Mouse (Mus musculus): Measurements from ENCODE around the gene Slc16a12. TPM values are rescaled to one million over a fixed set of nuclear protein-coding genes. Genes with fewer than 3 reads are reported as not detected.

The Slc16a12 gene
- 0.01 TPM for polyA plus RNA-seq (2012; fragmentation: generic; extraction: Trizol)
- long read RNA-seq, experiment 1, result 0 reads
- long read RNA-seq, experiment 2, result 0 reads

GRCm38 (mm10) chr19:34746688-34747504 lies at the start of gene Slc16a12:
TSS of gene Slc16a12 (minus strand) at chr19:34747289.
- Histone ChIP-seq H3K4me3 (ENCODE audit: insufficient read depth, poor library complexity, severe bottlenecking) (no peak within 1 kb of the TSS), H3ac (ENCODE audit: control insufficient read depth, insufficient read length, low read depth) (no peak within 1 kb of the TSS), H3K27me3 (ENCODE audit: control insufficient read depth, insufficient read depth, insufficient read length) (peaks cover 8% of the 10 kb centered on the region), H3K36me3 (ENCODE audit: control insufficient read depth, insufficient read depth) (no peaks in the 10 kb centered on the region), H3K79me3 (ENCODE audit: low read depth) (no peaks in the 10 kb centered on the region), H3K79me2 (ENCODE audit: control insufficient read depth, insufficient read depth) (no peaks in the 10 kb centered on the region)
- no peak for TF ChIP-seq MYOD1 (IDR thresholded peaks at IDR 0.05; ENCODE audit: control insufficient read depth, insufficient read length, low read depth)
- TF ChIP-seq MYOG (IDR thresholded peaks at IDR 0.05; ENCODE audit: control insufficient read depth, extremely low read depth, insufficient read length), result no peak

DNA sequence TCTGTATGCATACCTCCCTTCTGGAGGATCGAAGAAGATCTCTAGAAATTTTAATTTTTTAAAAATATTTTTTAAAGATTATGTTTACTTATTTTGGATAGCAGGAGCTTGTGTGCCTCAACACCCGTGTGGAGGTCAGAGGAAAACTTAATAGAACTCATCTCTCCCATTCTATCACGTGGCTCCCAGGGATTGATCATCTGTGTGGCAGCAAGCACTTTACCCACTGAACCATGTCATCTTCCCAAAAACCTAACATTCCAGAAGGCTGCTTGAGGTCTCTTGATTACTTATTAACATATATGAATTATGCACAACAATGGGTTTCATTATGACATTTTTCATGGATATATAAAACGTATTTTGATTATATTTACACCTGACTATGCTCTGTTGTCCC lies 49.3 kb upstream of the Slc16a12 start:
- Histone ChIP-seq H3ac (ENCODE audit: control insufficient read depth, insufficient read length, low read depth) (no peak overlapping the region), H3K79me2 (ENCODE audit: control insufficient read depth, insufficient read depth) (no peaks in the 10 kb centered on the region), H3K27me3 (ENCODE audit: control insufficient read depth, insufficient read depth, insufficient read length) (no peaks in the 10 kb centered on the region), H3K4me3 (ENCODE audit: insufficient read depth, poor library complexity, severe bottlenecking) (no peak overlapping the region), H3K36me3 (ENCODE audit: control insufficient read depth, insufficient read depth) (no peaks in the 10 kb centered on the region), H3K79me3 (ENCODE audit: low read depth) (no peaks in the 10 kb centered on the region)
- TF ChIP-seq CTCF (IDR thresholded peaks at IDR 0.05; ENCODE audit: control insufficient read depth, insufficient read depth, insufficient read length), result no peak
- TF ChIP-seq MYOD1 (IDR thresholded peaks at IDR 0.05; ENCODE audit: control insufficient read depth, insufficient read length, low read depth), result no peak
- TF ChIP-seq MAX (IDR thresholded peaks at IDR 0.05), result no peak
- no peak for TF ChIP-seq FOSL1 (IDR thresholded peaks at IDR 0.05; ENCODE audit: insufficient read depth, low read length, poor library complexity, severe bottlenecking)
- TF ChIP-seq CEBPB (IDR thresholded peaks at IDR 0.05; ENCODE audit: low read depth), result no peak
- TF ChIP-seq MYOG (IDR thresholded peaks at IDR 0.05; ENCODE audit: control insufficient read depth, extremely low read depth, insufficient read length), result no peak
- TF ChIP-seq USF1 (IDR thresholded peaks at IDR 0.05; ENCODE audit: low read depth), result no peak

GRCm38 (mm10) chr19:34782491-34782890 lies 35.4 kb upstream of the Slc16a12 start:
- no peak for TF ChIP-seq FOSL1 (IDR thresholded peaks at IDR 0.05; ENCODE audit: insufficient read depth, low read length, poor library complexity, severe bottlenecking)
- TF ChIP-seq MYOG (IDR thresholded peaks at IDR 0.05; ENCODE audit: control insufficient read depth, extremely low read depth, insufficient read length), result no peak
- no peak for TF ChIP-seq MYOD1 (IDR thresholded peaks at IDR 0.05; ENCODE audit: control insufficient read depth, insufficient read length, low read depth)
- no peak for TF ChIP-seq MAX (IDR thresholded peaks at IDR 0.05)
- TF ChIP-seq USF1 (IDR thresholded peaks at IDR 0.05; ENCODE audit: low read depth), result no peak
- no peak for TF ChIP-seq CEBPB (IDR thresholded peaks at IDR 0.05; ENCODE audit: low read depth)
- TF ChIP-seq CTCF (IDR thresholded peaks at IDR 0.05; ENCODE audit: control insufficient read depth, insufficient read depth, insufficient read length), result no peak
- Histone ChIP-seq H3K4me3 (ENCODE audit: insufficient read depth, poor library complexity, severe bottlenecking) (no peak overlapping the region), H3K27me3 (ENCODE audit: control insufficient read depth, insufficient read depth, insufficient read length) (no peaks in the 10 kb centered on the region)

GRCm38 (mm10) chr19:34778993-34779392 lies 31.9 kb upstream of the Slc16a12 start:
- TF ChIP-seq MYOD1 (IDR thresholded peaks at IDR 0.05; ENCODE audit: control insufficient read depth, insufficient read length, low read depth), result no peak
- Histone ChIP-seq H3ac (ENCODE audit: control insufficient read depth, insufficient read length, low read depth) (no peak overlapping the region), H3K27me3 (ENCODE audit: control insufficient read depth, insufficient read depth, insufficient read length) (no peaks in the 10 kb centered on the region), H3K79me2 (ENCODE audit: control insufficient read depth, insufficient read depth) (no peaks in the 10 kb centered on the region), H3K4me3 (ENCODE audit: insufficient read depth, poor library complexity, severe bottlenecking) (no peak overlapping the region), H3K79me3 (ENCODE audit: low read depth) (no peaks in the 10 kb centered on the region), H3K36me3 (ENCODE audit: control insufficient read depth, insufficient read depth) (no peaks in the 10 kb centered on the region)

More at GRCm38 (mm10) chr19:34782491-34782890, 35.4 kb upstream of the Slc16a12 start:
- no peaks in the 10 kb centered on the region for H3K79me3 ChIP-seq (ENCODE audit: low read depth)
- H3K79me2 ChIP-seq (ENCODE audit: control insufficient read depth, insufficient read depth), result no peaks in the 10 kb centered on the region
- H3ac ChIP-seq (ENCODE audit: control insufficient read depth, insufficient read length, low read depth), result no peak overlapping the region
- H3K36me3 ChIP-seq (ENCODE audit: control insufficient read depth, insufficient read depth), result no peaks in the 10 kb centered on the region

- no peaks in the 10 kb centered on the region for H3K79me3 ChIP-seq (ENCODE audit: low read depth)
- H3K27me3 ChIP-seq (ENCODE audit: control insufficient read depth, insufficient read depth, insufficient read length), result no peaks in the 10 kb centered on the region
- H3K79me2 ChIP-seq (ENCODE audit: control insufficient read depth, insufficient read depth), result no peaks in the 10 kb centered on the region
- no peak overlapping the region for H3K4me3 ChIP-seq (ENCODE audit: insufficient read depth, poor library complexity, severe bottlenecking)
- no peak overlapping the region for H3ac ChIP-seq (ENCODE audit: control insufficient read depth, insufficient read length, low read depth)
- no peaks in the 10 kb centered on the region for H3K36me3 ChIP-seq (ENCODE audit: control insufficient read depth, insufficient read depth)
- TF ChIP-seq CTCF (IDR thresholded peaks at IDR 0.05; ENCODE audit: control insufficient read depth, insufficient read depth, insufficient read length) (no peak), CEBPB (IDR thresholded peaks at IDR 0.05; ENCODE audit: low read depth) (no peak), MYOG (IDR thresholded peaks at IDR 0.05; ENCODE audit: control insufficient read depth, extremely low read depth, insufficient read length) (no peak), USF1 (IDR thresholded peaks at IDR 0.05; ENCODE audit: low read depth) (no peak), FOSL1 (IDR thresholded peaks at IDR 0.05; ENCODE audit: insufficient read depth, low read length, poor library complexity, severe bottlenecking) (no peak), MYOD1 (IDR thresholded peaks at IDR 0.05; ENCODE audit: control insufficient read depth, insufficient read length, low read depth) (no peak), MAX (IDR thresholded peaks at IDR 0.05) (no peak)
Observed at GRCm38 (mm10) chr19:34778098-34778497, 31.0 kb upstream of the Slc16a12 start.

GRCm38 (mm10) chr19:34772775-34773174 lies 25.7 kb upstream of the Slc16a12 start:
- peak; percentile 38 for TF ChIP-seq CTCF (IDR thresholded peaks at IDR 0.05; ENCODE audit: control insufficient read depth, insufficient read depth, insufficient read length)
- no peak for TF ChIP-seq MYOD1 (IDR thresholded peaks at IDR 0.05; ENCODE audit: control insufficient read depth, insufficient read length, low read depth)
- no peak for TF ChIP-seq USF1 (IDR thresholded peaks at IDR 0.05; ENCODE audit: low read depth)
- no peak for TF ChIP-seq CEBPB (IDR thresholded peaks at IDR 0.05; ENCODE audit: low read depth)
- H3K27me3 ChIP-seq (ENCODE audit: control insufficient read depth, insufficient read depth, insufficient read length), result no peaks in the 10 kb centered on the region

More at GRCm38 (mm10) chr19:34772775-34773174, 25.7 kb upstream of the Slc16a12 start:
- no peaks in the 10 kb centered on the region for H3K79me3 ChIP-seq (ENCODE audit: low read depth)
- no peak overlapping the region for H3K4me3 ChIP-seq (ENCODE audit: insufficient read depth, poor library complexity, severe bottlenecking)
- no peak overlapping the region for H3ac ChIP-seq (ENCODE audit: control insufficient read depth, insufficient read length, low read depth)
- H3K79me2 ChIP-seq (ENCODE audit: control insufficient read depth, insufficient read depth), result no peaks in the 10 kb centered on the region
- no peaks in the 10 kb centered on the region for H3K36me3 ChIP-seq (ENCODE audit: control insufficient read depth, insufficient read depth)

All from C2C12 (cell line).